Mouse (Mus musculus): ENCODE results near the gene Olfr734.

Olfr734 gene

GRCm38 (mm10) chr14:50326661-50327060 lies at the start of gene Olfr734:
Gene Olfr734, minus strand, starts transcription at chr14:50326761.
- no peak for DNase-seq

DNA sequence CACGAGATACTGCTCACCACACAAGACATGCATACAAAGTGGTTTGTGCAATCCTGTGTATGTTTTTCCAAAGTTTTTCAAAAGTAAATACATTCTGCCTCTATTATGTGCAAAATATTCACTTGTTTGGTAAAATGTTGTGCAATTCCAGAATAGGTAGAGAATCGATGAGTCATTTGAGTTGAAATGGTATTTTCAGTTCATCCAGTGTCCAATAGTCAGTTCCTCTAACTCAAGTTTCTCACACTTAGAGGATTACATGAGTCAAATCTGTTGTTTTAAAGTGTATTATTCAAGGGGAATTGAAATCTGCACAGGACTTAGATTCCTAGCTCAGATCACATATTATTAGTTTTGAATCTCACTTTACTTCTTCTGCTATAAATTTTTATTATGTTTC lies 37.0 kb upstream of the Olfr734 start:
- DNase-seq, result no peak

DNA sequence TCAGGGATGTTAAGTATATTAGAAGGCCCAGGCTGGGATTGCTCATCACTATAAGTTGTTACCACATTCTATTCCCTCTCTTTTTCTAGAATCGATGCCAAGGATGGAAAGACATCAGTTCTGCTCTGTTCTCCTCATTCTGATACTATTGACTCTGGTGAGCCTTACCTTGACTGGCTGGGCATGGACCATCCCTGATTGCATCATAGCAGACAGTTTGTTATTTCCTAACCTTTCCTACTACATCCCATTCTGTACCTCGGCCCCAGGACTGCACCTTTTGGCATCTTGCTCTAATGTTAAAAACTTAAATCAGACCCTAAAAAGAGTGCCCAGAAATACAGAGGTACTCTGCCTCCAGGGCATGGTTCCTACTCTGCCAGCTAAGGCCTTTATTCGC lies 33.9 kb upstream of the Olfr734 start:
- no peak for DNase-seq

DNA sequence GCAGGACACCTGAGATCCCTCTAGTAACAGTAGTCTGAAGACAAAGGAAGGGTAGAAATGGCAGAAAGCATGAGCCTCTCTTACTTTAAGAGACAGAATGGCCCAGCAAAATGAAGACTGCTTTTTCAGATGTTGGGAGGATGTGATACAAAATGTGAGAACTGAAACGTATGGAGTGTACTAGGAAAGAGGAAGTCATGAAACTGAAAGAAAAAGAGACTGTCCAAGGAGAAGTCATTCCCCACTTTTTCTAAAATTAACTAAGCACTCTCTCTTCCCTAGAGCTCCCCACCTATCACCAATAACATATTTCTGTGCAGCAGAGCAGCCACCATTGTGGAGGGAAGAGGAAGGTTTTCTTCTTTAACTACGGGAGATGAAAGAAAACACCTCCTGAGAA lies 31.0 kb upstream of the Olfr734 start, which contains the start of gene Tlr11:
TSS of gene Tlr11 (plus strand) at position 322 of the 400 bp plus-strand sequence.
- DNase-seq, result no peak

DNA sequence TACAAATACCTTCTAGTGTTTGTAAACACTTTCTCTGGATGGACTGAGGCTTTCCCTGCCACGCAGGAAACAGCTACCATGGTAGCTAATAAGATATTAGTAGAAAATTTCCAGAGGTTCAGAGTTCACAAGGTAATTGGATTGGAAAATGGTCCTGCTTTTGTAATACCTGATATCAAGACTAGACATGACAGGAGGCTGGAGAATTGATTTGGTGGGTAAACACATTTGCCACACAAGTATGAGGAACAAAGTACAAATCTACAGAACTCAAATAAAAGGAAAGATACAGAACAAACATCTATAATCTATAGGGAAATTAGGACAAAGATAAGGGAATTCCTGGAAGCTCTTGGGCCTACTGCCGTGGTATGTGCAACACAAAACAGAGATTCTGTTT lies 30.2 kb upstream of the Olfr734 start:
- no peak for DNase-seq

DNA sequence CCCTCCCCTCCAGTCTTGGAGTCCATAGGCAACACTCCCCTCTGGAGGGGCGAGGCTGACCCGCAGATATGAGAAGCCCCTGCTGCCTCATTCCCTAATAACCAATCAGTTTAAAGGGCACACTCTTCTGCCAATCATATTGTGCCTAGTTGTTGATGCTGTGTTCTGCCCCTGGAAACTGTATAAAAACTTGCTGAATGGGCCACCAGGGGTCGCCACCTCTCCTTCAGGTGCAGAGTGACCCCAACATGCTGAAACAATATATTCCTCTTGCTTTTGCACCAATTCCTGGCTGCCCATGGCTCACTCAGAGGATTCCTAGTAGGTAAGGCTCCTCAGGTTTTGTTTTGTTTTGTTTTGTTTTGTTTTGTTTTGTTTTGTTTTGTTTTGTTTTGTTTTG lies 25.9 kb upstream of the Olfr734 start:
- DNase-seq, result peak; percentile 0 to 65

- no peak for DNase-seq
Measured at GRCm38 (mm10) chr14:50348796-50349195, 22.2 kb upstream of the Olfr734 start, which contains the start of gene Olfr735. Gene Olfr735, minus strand, starts transcription at chr14:50348872.

GRCm38 (mm10) chr14:50301422-50301821 lies 25.1 kb downstream of the Olfr734 start, which contains the start of gene Olfr733:
Gene Olfr733, minus strand, starts transcription at chr14:50301522.
- no peak for DNase-seq

DNA sequence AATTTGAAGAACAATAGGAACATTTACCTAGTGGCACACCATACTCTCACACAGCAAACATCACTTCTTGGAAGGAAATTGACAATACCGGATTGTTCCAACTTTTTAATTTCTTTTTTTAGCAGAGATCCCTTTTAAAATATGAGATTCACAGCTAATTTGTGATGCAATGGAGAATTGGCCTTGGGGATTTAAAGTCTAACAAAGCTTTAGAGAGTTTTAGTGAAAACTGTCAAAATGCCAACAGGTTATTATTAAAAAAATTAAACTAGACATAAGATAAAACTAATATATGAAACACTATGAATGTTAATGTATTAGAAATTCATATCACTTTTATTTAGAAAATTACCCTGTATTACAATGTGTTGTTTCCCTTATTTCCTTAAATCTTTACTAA lies 42.5 kb downstream of the Olfr734 start, which contains the start of gene Olfr732:
TSS of gene Olfr732 (minus strand) at position 101 of the 400 bp plus-strand sequence.
- no peak for DNase-seq
